Mouse (Mus musculus): ENCODE measurements around the gene Spag7.

- TF ChIP-seq CTCF (IDR thresholded peaks at IDR 0.05; ENCODE audit: extremely low read depth, insufficient read depth, insufficient read length, insufficient replicate concordance) (no peak), POLR2A (IDR thresholded peaks at IDR 0.05; ENCODE audit: low read depth, low read length) (peak; percentile 84)
Observed at GRCm38 (mm10) chr11:70699722-70700556, 30.7 kb upstream of the Spag7 start, which contains the start of the genes Inca1 and Kif1c.
